Mouse (Mus musculus): ENCODE data around the gene Acbd4.

Acbd4 gene

DNA sequence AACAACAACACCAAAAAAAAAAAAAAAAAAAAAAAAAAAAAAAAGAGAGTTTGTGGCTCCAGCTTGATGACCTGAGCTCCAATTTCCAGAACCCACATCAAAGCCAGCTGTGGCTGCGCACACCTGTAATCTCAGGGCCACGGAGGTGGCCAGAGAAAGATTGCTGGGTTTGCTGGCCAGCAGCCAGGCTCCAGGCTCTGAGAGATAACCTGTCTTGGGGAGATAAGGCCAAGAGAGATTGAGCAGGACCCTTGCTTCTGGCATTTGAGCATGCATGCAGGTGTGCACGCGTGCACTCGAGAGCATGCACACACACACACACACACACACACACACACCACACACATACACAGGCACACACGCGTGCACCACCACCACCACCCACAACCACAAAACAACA lies 8.2 kb upstream of the Acbd4 start:
- no peak for DNase-seq (ENCODE audit: low spot score in 2 of 2)

- peak in 1 of 2 experiments; percentile 24 for DNase-seq (ENCODE audit: low spot score in 2 of 2)
These were observed 7.3 kb upstream of the Acbd4 start for GRCm38 (mm10) chr11:103093862-103094833.

GRCm38 (mm10) chr11:103095107-103095670 lies 6.3 kb upstream of the Acbd4 start:
- DNase-seq (ENCODE audit: low spot score in 2 of 2): no peak

- no peak for DNase-seq (ENCODE audit: low spot score in 2 of 2)
These were observed 5.7 kb upstream of the Acbd4 start for GRCm38 (mm10) chr11:103095801-103096200.

GRCm38 (mm10) chr11:103096979-103097894 lies 4.2 kb upstream of the Acbd4 start:
- peak in 1 of 2 experiments; percentile 59 for DNase-seq (ENCODE audit: low spot score in 2 of 2)

- no peak for DNase-seq (ENCODE audit: low spot score in 2 of 2)
These were observed 2.8 kb upstream of the Acbd4 start for GRCm38 (mm10) chr11:103098531-103099190.

DNA sequence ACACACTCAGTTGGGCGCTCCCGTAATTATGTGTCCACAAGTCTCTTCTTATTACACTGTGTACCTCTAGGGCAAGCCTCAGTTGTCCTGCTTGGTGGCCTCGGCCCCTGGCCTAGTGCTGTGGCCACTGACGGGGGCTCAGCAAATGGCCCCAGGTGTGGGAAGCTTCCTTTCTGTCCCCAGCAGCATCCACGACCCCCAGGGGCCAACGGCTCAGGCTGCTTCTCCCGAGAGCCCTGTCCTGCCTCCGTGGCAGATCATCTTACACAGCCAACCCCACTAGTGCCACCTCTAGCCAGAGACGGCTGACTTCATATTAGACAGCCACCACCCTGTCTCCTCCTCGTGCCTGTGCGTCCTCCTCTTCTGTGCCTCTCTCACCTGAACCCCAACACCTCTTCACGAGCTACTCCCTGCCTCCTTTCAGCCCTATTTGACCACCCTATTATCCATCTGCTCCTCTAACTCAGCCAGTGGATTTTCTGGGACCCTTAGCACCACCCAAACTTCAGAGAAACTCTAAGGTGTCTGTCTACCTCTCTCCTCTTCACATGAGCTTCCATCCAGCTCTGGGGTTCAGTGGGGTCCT lies 2.0 kb upstream of the Acbd4 start:
- DNase-seq (ENCODE audit: low spot score in 2 of 2): peak in 1 of 2 experiments; percentile 63

- no peak for DNase-seq (ENCODE audit: low spot score in 2 of 2)
These were observed 1.1 kb upstream of the Acbd4 start for GRCm38 (mm10) chr11:103100361-103100760.

DNA sequence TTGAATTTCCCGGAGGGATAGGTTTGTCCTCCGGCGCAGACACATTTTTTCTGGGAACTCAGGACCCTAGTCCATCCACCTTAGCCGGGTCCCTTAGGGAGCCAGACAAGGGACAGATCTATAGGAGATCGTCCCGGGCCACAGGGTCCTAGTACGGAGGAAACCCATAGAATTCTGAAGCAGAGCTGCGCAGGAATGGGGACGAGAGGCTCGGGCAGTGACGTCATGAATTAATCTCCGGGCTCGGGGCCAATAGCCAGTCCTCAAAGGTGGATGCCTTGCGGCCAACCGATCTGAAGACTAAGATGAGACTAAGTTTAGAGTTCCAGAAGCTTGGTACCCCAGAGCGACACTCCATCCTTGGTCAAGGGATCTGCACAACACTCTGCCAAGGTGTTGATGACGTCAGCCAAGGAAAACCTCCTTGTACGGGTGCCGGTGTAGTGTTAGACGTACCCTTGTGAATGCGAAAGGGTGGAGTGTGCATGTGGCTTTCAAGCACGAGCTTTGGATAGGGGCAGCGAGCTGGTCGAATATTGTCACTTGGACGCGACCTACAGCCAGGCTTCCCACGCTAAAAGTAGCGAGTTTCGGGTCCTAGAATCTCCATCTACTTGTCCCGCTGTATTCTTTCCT lies 502 bp downstream of the Acbd4 start:
- DNase-seq (ENCODE audit: low spot score in 2 of 2): peak; percentile 54 to 67

DNA sequence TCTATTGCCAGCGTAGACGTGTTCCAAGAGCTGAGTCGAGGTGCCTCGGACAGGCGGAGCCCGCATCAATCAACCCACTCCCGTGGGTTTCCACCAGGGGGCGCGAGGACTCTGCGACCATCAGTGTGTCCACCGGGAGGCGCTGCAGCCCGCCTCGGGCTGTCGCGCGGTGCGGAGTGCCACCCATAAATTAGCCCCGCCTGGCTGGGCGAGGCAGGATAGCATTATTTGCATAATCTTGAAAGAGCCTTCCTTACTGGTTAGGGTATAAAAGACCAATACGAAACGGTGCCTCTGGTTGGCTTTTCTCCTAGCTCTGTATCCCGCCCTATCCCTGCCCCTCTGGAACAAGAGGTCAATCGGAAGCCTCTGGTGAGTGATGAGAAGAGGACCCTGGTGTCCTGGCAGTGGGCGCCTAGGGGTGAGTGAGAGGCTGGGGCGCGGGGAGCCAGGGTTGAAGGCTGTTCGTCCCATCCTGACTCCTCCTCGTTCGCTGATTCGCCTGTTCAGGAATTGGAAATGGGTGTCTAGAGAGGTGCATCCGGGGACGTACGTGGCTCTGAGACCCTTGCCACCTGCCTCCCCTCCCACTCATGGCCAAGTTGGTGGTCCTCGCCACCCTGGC lies 1.4 kb downstream of the Acbd4 start:
- DNase-seq (ENCODE audit: low spot score in 2 of 2): peak; percentile 98 to 100

DNA sequence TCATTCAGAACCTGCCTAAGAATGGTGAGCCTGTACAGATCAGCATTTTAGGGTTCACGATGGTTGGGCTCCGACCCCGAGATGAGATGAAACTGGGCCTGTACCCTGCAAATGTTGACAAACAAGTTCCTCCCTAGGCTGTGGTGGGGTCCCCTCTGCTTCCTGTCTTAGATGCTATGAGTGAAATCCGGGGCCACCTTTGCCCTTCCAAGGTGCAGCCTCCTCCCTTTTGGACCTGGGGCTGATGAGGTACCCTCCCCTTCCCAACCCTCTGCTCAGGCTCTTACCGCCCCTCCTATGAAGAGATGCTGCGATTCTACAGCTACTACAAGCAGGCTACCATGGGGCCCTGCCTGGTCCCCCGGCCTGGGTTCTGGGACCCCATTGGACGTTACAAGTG lies 2.1 kb downstream of the Acbd4 start:
- DNase-seq (ENCODE audit: low spot score in 2 of 2): no peak

- peak; percentile 52 to 66 for DNase-seq (ENCODE audit: low spot score in 2 of 2)
These were observed 3.0 kb downstream of the Acbd4 start for GRCm38 (mm10) chr11:103104469-103104868.

- no peak for DNase-seq (ENCODE audit: low spot score in 2 of 2)
These were observed 3.8 kb downstream of the Acbd4 start for GRCm38 (mm10) chr11:103105180-103105725.

GRCm38 (mm10) chr11:103105810-103106209 lies 4.3 kb downstream of the Acbd4 start:
- DNase-seq (ENCODE audit: low spot score in 2 of 2): peak in 1 of 2 experiments; percentile 58

- no peak for DNase-seq (ENCODE audit: low spot score in 2 of 2)
These were observed 4.9 kb downstream of the Acbd4 start for GRCm38 (mm10) chr11:103106386-103106785.

GRCm38 (mm10) chr11:103111301-103111700 lies 9.8 kb downstream of the Acbd4 start:
- peak in 1 of 2 experiments; percentile 58 for DNase-seq (ENCODE audit: low spot score in 2 of 2)

GRCm38 (mm10) chr11:103111881-103112551 lies 10.5 kb downstream of the Acbd4 start:
- peak in 1 of 2 experiments; percentile 66 for DNase-seq (ENCODE audit: low spot score in 2 of 2)

GRCm38 (mm10) chr11:103112552-103112912 lies 11.1 kb downstream of the Acbd4 start:
- DNase-seq (ENCODE audit: low spot score in 2 of 2): no peak

- DNase-seq (ENCODE audit: low spot score in 2 of 2): no peak
These were observed 11.5 kb downstream of the Acbd4 start for GRCm38 (mm10) chr11:103113005-103113404.
